Mouse (Mus musculus): ENCODE data around the gene Zfp536. TPM values are rescaled to one million over a fixed set of nuclear protein-coding genes. Genes with fewer than 3 reads are reported as not detected.
"Not testable (repeated sequence)": the region's sequence is repeated elsewhere in the genome, so short reads cannot be mapped to it uniquely, and the experiment has no call there.

Zfp536 gene
- polyA plus RNA-seq, 1 experiment from 2014 or later: 9.0 TPM

- not testable (repeated sequence) for H3K4me2 ChIP-seq (replicated peaks; ENCODE audit: low read depth, low read length); H3K27me3 ChIP-seq (ENCODE audit: insufficient read depth, low read length); ATAC-seq (ENCODE audit: low FRiP score, low TSS enrichment); H3K4me3 ChIP-seq (ENCODE audit: low read length); H3K9ac ChIP-seq (replicated peaks; ENCODE audit: low read length); H3K4me1 ChIP-seq (ENCODE audit: insufficient read depth, low read length); H3K27ac ChIP-seq (ENCODE audit: low read length); H3K9me3 ChIP-seq (ENCODE audit: low read length); H3K36me3 ChIP-seq (ENCODE audit: insufficient read depth, low read length)
- 90% methylated on average over 3 of the region's 3 CpGs for WGBS
These were observed 76.1 kb downstream of the Zfp536 start for GRCm38 (mm10) chr7:37697378-37697777.

- Histone ChIP-seq H3K9ac (replicated peaks; ENCODE audit: low read length) (no peak overlapping the region), H3K27me3 (ENCODE audit: insufficient read depth, low read length) (no peaks in the 10 kb centered on the region), H3K4me2 (replicated peaks; ENCODE audit: low read depth, low read length) (no peak overlapping the region), H3K4me1 (ENCODE audit: insufficient read depth, low read length) (0 out of 2 replicates have a peak, but pooled peaks cover 4% of the 10 kb centered on the region), H3K27ac (ENCODE audit: low read length) (no peak overlapping the region), H3K4me3 (ENCODE audit: low read length) (no peak overlapping the region), H3K9me3 (ENCODE audit: low read length) (no peaks in the 10 kb centered on the region), H3K36me3 (ENCODE audit: insufficient read depth, low read length) (no peaks in the 10 kb centered on the region)
- ATAC-seq (ENCODE audit: low FRiP score, low TSS enrichment): no peak
- WGBS: 75% methylated on average over 5 of the region's 5 CpGs
These were observed 78.4 kb downstream of the Zfp536 start for GRCm38 (mm10) chr7:37695066-37695465.

- Histone ChIP-seq H3K4me3 (ENCODE audit: low read length) (no peak overlapping the region), H3K4me1 (ENCODE audit: insufficient read depth, low read length) (peaks cover 7% of the 10 kb centered on the region), H3K27ac (ENCODE audit: low read length) (no peak overlapping the region), H3K4me2 (replicated peaks; ENCODE audit: low read depth, low read length) (no peak overlapping the region), H3K36me3 (ENCODE audit: insufficient read depth, low read length) (no peaks in the 10 kb centered on the region), H3K9me3 (ENCODE audit: low read length) (no peaks in the 10 kb centered on the region), H3K9ac (replicated peaks; ENCODE audit: low read length) (no peak overlapping the region), H3K27me3 (ENCODE audit: insufficient read depth, low read length) (no peaks in the 10 kb centered on the region)
- ATAC-seq (ENCODE audit: low FRiP score, low TSS enrichment): no peak
- 86% methylated on average over 10 of the region's 10 CpGs for WGBS
These were observed 82.8 kb downstream of the Zfp536 start for GRCm38 (mm10) chr7:37690606-37691005.

- Histone ChIP-seq H3K27ac (ENCODE audit: low read length) (no peak overlapping the region), H3K9me3 (ENCODE audit: low read length) (no peaks in the 10 kb centered on the region), H3K36me3 (ENCODE audit: insufficient read depth, low read length) (no peaks in the 10 kb centered on the region), H3K4me1 (ENCODE audit: insufficient read depth, low read length) (peaks cover 7% of the 10 kb centered on the region), H3K27me3 (ENCODE audit: insufficient read depth, low read length) (no peaks in the 10 kb centered on the region), H3K4me3 (ENCODE audit: low read length) (no peak overlapping the region), H3K9ac (replicated peaks; ENCODE audit: low read length) (no peak overlapping the region), H3K4me2 (replicated peaks; ENCODE audit: low read depth, low read length) (no peak overlapping the region)
- ATAC-seq (ENCODE audit: low FRiP score, low TSS enrichment): no peak
- WGBS: 66% methylated on average over 23 of the region's 23 CpGs
These were observed 83.7 kb downstream of the Zfp536 start for GRCm38 (mm10) chr7:37689561-37690305.

- 38% methylated on average over 11 of the region's 11 CpGs for WGBS
- H3K27me3 ChIP-seq (ENCODE audit: insufficient read depth, low read length): no peaks in the 10 kb centered on the region
- H3K4me2 ChIP-seq (replicated peaks; ENCODE audit: low read depth, low read length): no peak overlapping the region
- no peaks in the 10 kb centered on the region for H3K36me3 ChIP-seq (ENCODE audit: insufficient read depth, low read length)
- ATAC-seq (ENCODE audit: low FRiP score, low TSS enrichment): no peak
- no peak overlapping the region for H3K27ac ChIP-seq (ENCODE audit: low read length)
- H3K4me1 ChIP-seq (ENCODE audit: insufficient read depth, low read length): peaks cover 7% of the 10 kb centered on the region
- no peak overlapping the region for H3K4me3 ChIP-seq (ENCODE audit: low read length)
- H3K9ac ChIP-seq (replicated peaks; ENCODE audit: low read length): no peak overlapping the region
- H3K9me3 ChIP-seq (ENCODE audit: low read length): no peaks in the 10 kb centered on the region
These were observed 84.3 kb downstream of the Zfp536 start for GRCm38 (mm10) chr7:37689107-37689511.

GRCm38 (mm10) chr7:37686366-37686765, 87.1 kb downstream of the Zfp536 start:
- no peak overlapping the region for H3K27ac ChIP-seq (ENCODE audit: low read length)
- no peaks in the 10 kb centered on the region for H3K9me3 ChIP-seq (ENCODE audit: low read length)
- H3K4me1 ChIP-seq (ENCODE audit: insufficient read depth, low read length): peaks cover 3% of the 10 kb centered on the region
- no peak overlapping the region for H3K4me2 ChIP-seq (replicated peaks; ENCODE audit: low read depth, low read length)
- no peak overlapping the region for H3K9ac ChIP-seq (replicated peaks; ENCODE audit: low read length)
- H3K4me3 ChIP-seq (ENCODE audit: low read length): no peak overlapping the region
- ATAC-seq (ENCODE audit: low FRiP score, low TSS enrichment): no peak
- H3K36me3 ChIP-seq (ENCODE audit: insufficient read depth, low read length): no peaks in the 10 kb centered on the region
- H3K27me3 ChIP-seq (ENCODE audit: insufficient read depth, low read length): no peaks in the 10 kb centered on the region
- WGBS: 83% methylated on average over 2 of the region's 2 CpGs

- Histone ChIP-seq H3K4me1 (ENCODE audit: insufficient read depth, low read length) (peaks cover 3% of the 10 kb centered on the region), H3K9me3 (ENCODE audit: low read length) (no peaks in the 10 kb centered on the region), H3K4me3 (ENCODE audit: low read length) (no peak overlapping the region), H3K27me3 (ENCODE audit: insufficient read depth, low read length) (no peaks in the 10 kb centered on the region), H3K27ac (ENCODE audit: low read length) (no peak overlapping the region), H3K9ac (replicated peaks; ENCODE audit: low read length) (no peak overlapping the region), H3K4me2 (replicated peaks; ENCODE audit: low read depth, low read length) (no peak overlapping the region), H3K36me3 (ENCODE audit: insufficient read depth, low read length) (no peaks in the 10 kb centered on the region)
- ATAC-seq (ENCODE audit: low FRiP score, low TSS enrichment): no peak
- WGBS: 94% methylated on average over 3 of the region's 3 CpGs
These were observed 88.2 kb downstream of the Zfp536 start for GRCm38 (mm10) chr7:37685247-37685646.

GRCm38 (mm10) chr7:37681335-37681734, 92.1 kb downstream of the Zfp536 start:
- ATAC-seq (ENCODE audit: low FRiP score, low TSS enrichment): no peak
- Histone ChIP-seq H3K27ac (ENCODE audit: low read length) (no peak overlapping the region), H3K4me2 (replicated peaks; ENCODE audit: low read depth, low read length) (no peak overlapping the region), H3K9me3 (ENCODE audit: low read length) (no peaks in the 10 kb centered on the region), H3K9ac (replicated peaks; ENCODE audit: low read length) (no peak overlapping the region), H3K36me3 (ENCODE audit: insufficient read depth, low read length) (no peaks in the 10 kb centered on the region), H3K4me1 (ENCODE audit: insufficient read depth, low read length) (no peaks in the 10 kb centered on the region), H3K4me3 (ENCODE audit: low read length) (no peak overlapping the region), H3K27me3 (ENCODE audit: insufficient read depth, low read length) (no peaks in the 10 kb centered on the region)
- 80% methylated on average over 3 of the region's 3 CpGs for WGBS

- H3K27me3 ChIP-seq (ENCODE audit: insufficient read depth, low read length): no peaks in the 10 kb centered on the region
- H3K4me1 ChIP-seq (ENCODE audit: insufficient read depth, low read length): peaks cover 21% of the 10 kb centered on the region
- no peak overlapping the region for H3K9ac ChIP-seq (replicated peaks; ENCODE audit: low read length)
- no peak overlapping the region for H3K27ac ChIP-seq (ENCODE audit: low read length)
- no peaks in the 10 kb centered on the region for H3K9me3 ChIP-seq (ENCODE audit: low read length)
- no peak overlapping the region for H3K4me2 ChIP-seq (replicated peaks; ENCODE audit: low read depth, low read length)
- no peaks in the 10 kb centered on the region for H3K36me3 ChIP-seq (ENCODE audit: insufficient read depth, low read length)
- ATAC-seq (ENCODE audit: low FRiP score, low TSS enrichment): no peak
- no peak overlapping the region for H3K4me3 ChIP-seq (ENCODE audit: low read length)
- WGBS: 83% methylated on average over 7 of the region's 7 CpGs
These were observed 109.6 kb downstream of the Zfp536 start for GRCm38 (mm10) chr7:37663676-37664365.

- 79% methylated on average over 11 of the region's 11 CpGs for WGBS
- H3K9ac ChIP-seq (replicated peaks; ENCODE audit: low read length): no peak overlapping the region
- no peaks in the 10 kb centered on the region for H3K9me3 ChIP-seq (ENCODE audit: low read length)
- no peaks in the 10 kb centered on the region for H3K27me3 ChIP-seq (ENCODE audit: insufficient read depth, low read length)
- H3K4me1 ChIP-seq (ENCODE audit: insufficient read depth, low read length): no peaks in the 10 kb centered on the region
- no peak overlapping the region for H3K4me2 ChIP-seq (replicated peaks; ENCODE audit: low read depth, low read length)
- H3K36me3 ChIP-seq (ENCODE audit: insufficient read depth, low read length): no peaks in the 10 kb centered on the region
- no peak overlapping the region for H3K4me3 ChIP-seq (ENCODE audit: low read length)
- ATAC-seq (ENCODE audit: low FRiP score, low TSS enrichment): no peak
- H3K27ac ChIP-seq (ENCODE audit: low read length): no peak overlapping the region
These were observed 124.8 kb downstream of the Zfp536 start for GRCm38 (mm10) chr7:37648671-37649070.

Measured in kidney, embryonic 16.5 days (tissue).